ENCODE assay signal across 11 mouse cellular contexts in the genomic region with DNA sequence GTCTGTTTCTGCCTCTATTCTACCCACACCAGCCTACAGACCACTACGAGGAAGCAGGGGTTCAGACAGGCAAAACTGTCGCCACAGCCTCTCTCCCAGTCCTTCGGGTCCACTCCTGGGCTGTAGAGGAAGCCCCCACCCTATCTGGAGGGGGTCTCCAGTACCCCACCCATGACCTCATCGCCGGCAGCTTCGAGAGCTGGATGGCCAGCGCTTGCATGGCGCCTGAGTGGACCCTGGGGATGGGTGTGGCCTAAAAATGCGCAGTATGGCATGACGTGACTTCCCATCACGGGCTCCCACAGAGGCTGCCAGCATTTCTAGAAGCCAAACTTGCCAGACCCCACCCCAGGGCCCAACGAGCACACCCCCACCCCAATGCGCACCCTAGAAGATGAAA. TPM values are rescaled to one million over a fixed set of nuclear protein-coding genes. Genes with fewer than 3 reads are reported as not detected.
DNase-seq lines count a peak whose midpoint lies in the region; ATAC-seq and TF ChIP-seq lines count a peak whose summit lies in the region.
"Had no signal": no experiment of that assay in that cellular context is flagged by ENCODE, and none has a peak within 500 bp of the region (broad histone marks: within the 10 kb centered on the region; RNA-seq: fewer than 3 reads in every experiment).

No protein-coding gene starts in this region.

- TF ChIP-seq CTCF in lung, adult 2 months (IDR thresholded peaks at IDR 0.05; ENCODE audit: insufficient read depth, low read length) = no peak

- H3K9me3 ChIP-seq in heart, embryonic 14.5 days (ENCODE audit: control insufficient read depth, low read length) = no peaks in the 10 kb centered on the region
- H3K9me3 ChIP-seq: liver, embryonic 13.5 days; neural tube, embryonic 12.5 days had no signal

- 77% methylated on average over 13 of the region's 13 CpGs for WGBS in heart, embryonic 14.5 days
- 73% methylated on average over 13 of the region's 13 CpGs for WGBS in lung, adult 2 months

- peak overlapping the region; percentile 47 for H3K4me2 ChIP-seq in heart, embryonic 14.5 days (ENCODE audit: low read length)
- H3K4me2 ChIP-seq: neural tube, embryonic 12.5 days had no signal

- H3K4me3 ChIP-seq in heart, embryonic 14.5 days (ENCODE audit: control insufficient read depth in 1 of 2, insufficient read depth in 1 of 2, low read depth in 1 of 2, low read length in 2 of 2) = no peak overlapping the region
- H3K4me3 ChIP-seq in lung, adult 2 months (replicated peaks; ENCODE audit: extremely low read depth, low read depth, low read length) = peak overlapping the region; percentile 50
- H3K4me3 ChIP-seq: liver, embryonic 13.5 days; neural tube, embryonic 12.5 days had no signal

- ATAC-seq in heart, embryonic 14.5 days (ENCODE audit: insufficient number of reproducible peaks, insufficient read depth, low FRiP score, low read depth) = 0 out of 2 replicates have a peak, but pooled peaks have one; percentile 59
- no peak for ATAC-seq in activated CD4-positive, CD25-positive, alpha-beta regulatory T cell, adult 4 months

- H3K27me3 ChIP-seq in heart, embryonic 14.5 days (ENCODE audit: control insufficient read depth, insufficient read depth, low read length) = no peaks in the 10 kb centered on the region
- H3K27me3 ChIP-seq: liver, embryonic 13.5 days; neural tube, embryonic 12.5 days had no signal

- DNase-seq in ovary, adult 18-20 months (ENCODE audit: low spot score) = peak; percentile 12
- no peak for DNase-seq in ovary, postnatal 10 days (ENCODE audit: low spot score)
- peak; percentile 12 for DNase-seq in lung, adult 2 months
- peak; percentile 17 for DNase-seq in testis, postnatal 14 days (ENCODE audit: low spot score)
- no peak for DNase-seq in adipocyte (ENCODE audit: low spot score)
- DNase-seq in frontal cortex, postnatal 36 days (ENCODE audit: low spot score in 2 of 2) = no peak
- DNase-seq: embryo, embryonic 11 days; liver, embryonic 13.5 days had no signal

- H3K36me3 ChIP-seq in heart, embryonic 14.5 days (ENCODE audit: control insufficient read depth, insufficient read depth, low read length) = no peaks in the 10 kb centered on the region
- H3K36me3 ChIP-seq: liver, embryonic 13.5 days; neural tube, embryonic 12.5 days had no signal

- H3K9ac ChIP-seq in heart, embryonic 14.5 days (ENCODE audit: low read length) = no peak overlapping the region
- H3K9ac ChIP-seq: liver, embryonic 13.5 days; neural tube, embryonic 12.5 days had no signal

- H3K4me1 ChIP-seq in heart, embryonic 14.5 days (ENCODE audit: control insufficient read depth in 2 of 2, insufficient read depth in 2 of 2, low read length in 2 of 2) = peaks cover 3 to 4% of the 10 kb centered on the region in 2 experiments; a peak in 1 of 4 replicates
- no peaks in the 10 kb centered on the region for H3K4me1 ChIP-seq in lung, adult 2 months (ENCODE audit: control insufficient read depth, insufficient read depth, low read length)
- H3K4me1 ChIP-seq: liver, embryonic 13.5 days; neural tube, embryonic 12.5 days had no signal

- peak; percentile 71; the same call in 1 of the 2 replicates for TF ChIP-seq POLR2A in lung, adult 2 months (IDR thresholded peaks at IDR 0.05; ENCODE audit: borderline replicate concordance, extremely low read depth, low read depth, low read length)

- no peak overlapping the region for H3K27ac ChIP-seq in heart, embryonic 14.5 days (replicated peaks in 1 of 2; ENCODE audit: control insufficient read depth in 1 of 2, insufficient read depth in 1 of 2, low read depth in 2 of 2, low read length in 2 of 2)
- H3K27ac ChIP-seq: liver, embryonic 13.5 days; neural tube, embryonic 12.5 days had no signal

RNA-seq across cellular contexts. Expression of gene C1qtnf7, which starts 2.0 kb away (rescaled TPM):
- 6.0 and 7.0 TPM in 2 replicates for polyA plus RNA-seq in heart, embryonic 14.5 days (2014; fragmentation: Nextera tagmentation; extraction: Ambion mirVana)
- 14.1 and 25.3 TPM in 2 replicates for polyA plus RNA-seq in lung, adult 2 months (2012; rRNA removed)
- not detected for polyA plus RNA-seq in activated CD4-positive, CD25-positive, alpha-beta regulatory T cell, adult 4 months (2017; shearing (Covaris generic))

Comparison
In these comparisons a context has a peak if more than half of its experiments do, and no peak if none do; other contexts are left out.
1. DNase-seq: peak in ovary, adult 18-20 months (single experiment), lung, adult 2 months (single experiment) and testis, postnatal 14 days (single experiment); none in ovary, postnatal 10 days (single experiment), adipocyte (single experiment) and frontal cortex, postnatal 36 days (0 of 2).